Mouse (Mus musculus): Measurements from ENCODE around the gene Prrc2a. TPM values are rescaled to one million over a fixed set of nuclear protein-coding genes. Genes with fewer than 3 reads are reported as not detected.

Gene Prrc2a
- polyA plus RNA-seq, 1 experiment from 2014 or later, result 79.2 TPM

GRCm38 (mm10) chr17:35193881-35194843 is 29.5 kb upstream of the Prrc2a start, which contains the start of gene Ltb:
TSS of gene Ltb (plus strand) at chr17:35194439.
- 59% methylated on average over 28 of the region's 28 CpGs for WGBS
- Histone ChIP-seq H3K27me3 (ENCODE audit: insufficient read depth, low read length) (peaks cover 7% of the 10 kb centered on the region; the same call in 1 of the 2 replicates), H3K9ac (ENCODE audit: low read depth, low read length) (0 out of 2 replicates have a peak within 1 kb of the TSS, but pooled peaks have one; percentile 10), H3K36me3 (ENCODE audit: insufficient read depth, low read length) (no peaks in the 10 kb centered on the region), H3K4me1 (replicated peaks; ENCODE audit: insufficient read depth, low read length) (peaks cover 3% of the 10 kb centered on the region; the same call in 1 of the 2 replicates), H3K4me2 (ENCODE audit: low read length) (peak within 1 kb of the TSS; percentile 91), H3K4me3 (replicated peaks; ENCODE audit: low read depth, low read length) (peak within 1 kb of the TSS; percentile 43; the same call in 1 of the 2 replicates), H3K9me3 (replicated peaks; ENCODE audit: low read length) (no peaks in the 10 kb centered on the region), H3K27ac (no peak within 1 kb of the TSS)
- TF ChIP-seq CTCF (IDR thresholded peaks at IDR 0.05; ENCODE audit: low read depth), result no peak
- DNase-seq (ENCODE audit: low spot score) (no peak), ATAC-seq (replicated peaks; ENCODE audit: low FRiP score, low read depth) (0 out of 2 replicates have a peak, but pooled peaks have one; percentile 11)

GRCm38 (mm10) chr17:35192924-35193323 is 28.2 kb upstream of the Prrc2a start:
- no peak for TF ChIP-seq CTCF (IDR thresholded peaks at IDR 0.05; ENCODE audit: low read depth)
- no peak overlapping the region for H3K4me2 ChIP-seq (ENCODE audit: low read length)
- H3K27me3 ChIP-seq (ENCODE audit: insufficient read depth, low read length), result peaks cover 7% of the 10 kb centered on the region; the same call in 1 of the 2 replicates
- no peak overlapping the region for H3K4me3 ChIP-seq (replicated peaks; ENCODE audit: low read depth, low read length)
- H3K27ac ChIP-seq, result no peak overlapping the region
- DNase-seq (ENCODE audit: low spot score) (no peak), ATAC-seq (replicated peaks; ENCODE audit: low FRiP score, low read depth) (no peak)
- H3K4me1 ChIP-seq (replicated peaks; ENCODE audit: insufficient read depth, low read length), result peaks cover 3% of the 10 kb centered on the region; the same call in 1 of the 2 replicates
- no peaks in the 10 kb centered on the region for H3K36me3 ChIP-seq (ENCODE audit: insufficient read depth, low read length)
- no peak overlapping the region for H3K9ac ChIP-seq (ENCODE audit: low read depth, low read length)
- H3K9me3 ChIP-seq (replicated peaks; ENCODE audit: low read length), result no peaks in the 10 kb centered on the region
- 80% methylated on average over 5 of the region's 5 CpGs for WGBS

DNA sequence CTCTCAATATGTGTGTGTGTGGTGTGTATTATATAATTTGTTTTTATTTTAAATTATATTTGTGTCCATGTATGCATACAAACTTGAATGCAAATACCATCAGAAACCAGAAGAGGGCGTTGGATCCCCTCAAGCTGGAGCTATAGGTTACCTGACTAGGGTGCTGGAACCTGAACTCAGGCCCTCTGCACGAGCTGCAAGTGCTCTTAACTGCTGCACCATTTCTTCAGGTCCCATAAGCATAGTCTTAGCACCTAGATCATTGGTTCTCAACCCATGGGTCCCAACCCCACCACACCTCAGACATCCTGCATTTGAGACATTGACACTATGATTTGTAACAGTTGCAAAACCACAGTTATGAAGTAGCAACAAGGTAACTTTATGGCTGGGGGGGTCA is 27.0 kb upstream of the Prrc2a start:
- Histone ChIP-seq H3K9me3 (replicated peaks; ENCODE audit: low read length) (no peaks in the 10 kb centered on the region), H3K9ac (ENCODE audit: low read depth, low read length) (no peak overlapping the region), H3K4me3 (replicated peaks; ENCODE audit: low read depth, low read length) (no peak overlapping the region), H3K4me1 (replicated peaks; ENCODE audit: insufficient read depth, low read length) (peaks cover 3% of the 10 kb centered on the region; the same call in 1 of the 2 replicates), H3K27ac (no peak overlapping the region), H3K27me3 (ENCODE audit: insufficient read depth, low read length) (peaks cover 7% of the 10 kb centered on the region; the same call in 1 of the 2 replicates), H3K36me3 (ENCODE audit: insufficient read depth, low read length) (no peaks in the 10 kb centered on the region), H3K4me2 (ENCODE audit: low read length) (no peak overlapping the region)
- WGBS, result 64% methylated on average over 2 of the region's 2 CpGs
- TF ChIP-seq CTCF (IDR thresholded peaks at IDR 0.05; ENCODE audit: low read depth), result 0 out of 2 replicates have a peak, but pooled peaks have one; percentile 10
- DNase-seq (ENCODE audit: low spot score), result no peak
- ATAC-seq (replicated peaks; ENCODE audit: low FRiP score, low read depth), result no peak

- H3K9me3 ChIP-seq (replicated peaks; ENCODE audit: low read length), result no peaks in the 10 kb centered on the region
- TF ChIP-seq CTCF (IDR thresholded peaks at IDR 0.05; ENCODE audit: low read depth), result no peak
- DNase-seq (ENCODE audit: low spot score) (no peak), ATAC-seq (replicated peaks; ENCODE audit: low FRiP score, low read depth) (no peak)
- H3K4me3 ChIP-seq (replicated peaks; ENCODE audit: low read depth, low read length), result no peak overlapping the region
- no peaks in the 10 kb centered on the region for H3K36me3 ChIP-seq (ENCODE audit: insufficient read depth, low read length)
- H3K9ac ChIP-seq (ENCODE audit: low read depth, low read length), result no peak overlapping the region
- no peak overlapping the region for H3K27ac ChIP-seq
- WGBS, result 77% methylated on average over 4 of the region's 4 CpGs
- peaks cover 5% of the 10 kb centered on the region; the same call in 1 of the 2 replicates for H3K27me3 ChIP-seq (ENCODE audit: insufficient read depth, low read length)
- H3K4me2 ChIP-seq (ENCODE audit: low read length), result no peak overlapping the region
- no peaks in the 10 kb centered on the region; the same call in 1 of the 2 replicates for H3K4me1 ChIP-seq (replicated peaks; ENCODE audit: insufficient read depth, low read length)
Measured at GRCm38 (mm10) chr17:35190096-35190495, 25.4 kb upstream of the Prrc2a start.

DNA sequence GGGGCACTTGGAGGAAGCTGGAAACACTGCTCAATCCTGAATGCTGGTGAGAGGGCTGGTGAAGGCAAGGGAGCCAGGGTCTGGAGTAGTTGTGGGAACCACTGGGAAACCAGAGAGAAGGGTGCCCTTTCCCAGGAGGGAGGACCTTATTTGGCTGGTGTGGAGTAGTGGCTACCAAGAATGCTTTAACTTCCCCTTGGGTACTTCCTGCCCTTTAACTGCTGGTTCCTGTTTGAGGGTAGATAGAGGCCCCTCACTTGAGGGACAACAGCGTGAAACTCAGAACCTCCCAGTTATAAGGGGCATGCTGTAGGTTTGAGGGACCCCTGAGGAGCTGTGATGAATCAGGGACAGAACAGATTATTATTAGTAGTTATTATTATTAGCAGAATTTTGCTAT is 24.5 kb upstream of the Prrc2a start:
- no peak for TF ChIP-seq CTCF (IDR thresholded peaks at IDR 0.05; ENCODE audit: low read depth)
- WGBS, result 40% methylated on average over 1 of the region's 1 CpGs
- no peaks in the 10 kb centered on the region for H3K36me3 ChIP-seq (ENCODE audit: insufficient read depth, low read length)
- no peaks in the 10 kb centered on the region for H3K4me1 ChIP-seq (replicated peaks; ENCODE audit: insufficient read depth, low read length)
- DNase-seq (ENCODE audit: low spot score), result no peak
- no peaks in the 10 kb centered on the region for H3K27me3 ChIP-seq (ENCODE audit: insufficient read depth, low read length)
- H3K4me3 ChIP-seq (replicated peaks; ENCODE audit: low read depth, low read length), result no peak overlapping the region
- no peak for ATAC-seq (replicated peaks; ENCODE audit: low FRiP score, low read depth)
- no peak overlapping the region for H3K9ac ChIP-seq (ENCODE audit: low read depth, low read length)
- no peak overlapping the region for H3K27ac ChIP-seq
- no peak overlapping the region for H3K4me2 ChIP-seq (ENCODE audit: low read length)
- no peaks in the 10 kb centered on the region for H3K9me3 ChIP-seq (replicated peaks; ENCODE audit: low read length)

- DNase-seq (ENCODE audit: low spot score) (no peak), ATAC-seq (replicated peaks; ENCODE audit: low FRiP score, low read depth) (no peak)
- Histone ChIP-seq H3K4me1 (replicated peaks; ENCODE audit: insufficient read depth, low read length) (no peaks in the 10 kb centered on the region), H3K27ac (no peak within 1 kb of the TSS), H3K36me3 (ENCODE audit: insufficient read depth, low read length) (no peaks in the 10 kb centered on the region), H3K4me2 (ENCODE audit: low read length) (no peak within 1 kb of the TSS), H3K9ac (ENCODE audit: low read depth, low read length) (no peak within 1 kb of the TSS), H3K4me3 (replicated peaks; ENCODE audit: low read depth, low read length) (no peak within 1 kb of the TSS), H3K27me3 (ENCODE audit: insufficient read depth, low read length) (no peaks in the 10 kb centered on the region), H3K9me3 (replicated peaks; ENCODE audit: low read length) (no peaks in the 10 kb centered on the region)
- WGBS, result 75% methylated on average over 7 of the region's 7 CpGs
- TF ChIP-seq CTCF (IDR thresholded peaks at IDR 0.05; ENCODE audit: low read depth), result no peak
Measured at GRCm38 (mm10) chr17:35187959-35188610, 23.4 kb upstream of the Prrc2a start, which contains the start of gene Lst1. TSS of gene Lst1 (minus strand) at chr17:35188439.
